In genomic region chr7:72696736-72697135, GRCm38 (mm10) we compare ENCODE assay signal across 13 mouse cellular contexts.
"Had no signal": no experiment of that assay in that cellular context is flagged by ENCODE, and none has a peak within 500 bp of the region (broad histone marks: within the 10 kb centered on the region; RNA-seq: fewer than 3 reads in every experiment).

No protein-coding gene starts in this region.

- H3K9ac ChIP-seq: limb, embryonic 13.5 days; liver, embryonic 14.5 days; midbrain, embryonic 15.5 days; neural tube, embryonic 13.5 days had no signal

- H3K27ac ChIP-seq: layer of hippocampus, adult 2 months; limb, embryonic 13.5 days; liver, embryonic 14.5 days; midbrain, embryonic 10.5 days; midbrain, embryonic 15.5 days; neural tube, embryonic 13.5 days had no signal

- H3K27me3 ChIP-seq: limb, embryonic 13.5 days; midbrain, embryonic 15.5 days; neural tube, embryonic 13.5 days had no signal

- H3K4me3 ChIP-seq: layer of hippocampus, adult 2 months; limb, embryonic 13.5 days; midbrain, embryonic 10.5 days; midbrain, embryonic 15.5 days; neural tube, embryonic 13.5 days had no signal

- H3K9me3 ChIP-seq: midbrain, embryonic 10.5 days; midbrain, embryonic 15.5 days; neural tube, embryonic 13.5 days had no signal

- H3K4me1 ChIP-seq: limb, embryonic 13.5 days; midbrain, embryonic 10.5 days; midbrain, embryonic 15.5 days; neural tube, embryonic 13.5 days had no signal

- H3K4me2 ChIP-seq: limb, embryonic 13.5 days; midbrain, embryonic 15.5 days; neural tube, embryonic 13.5 days had no signal

- H3K36me3 ChIP-seq: limb, embryonic 13.5 days; midbrain, embryonic 10.5 days; midbrain, embryonic 15.5 days; neural tube, embryonic 13.5 days had no signal

- ATAC-seq: midbrain, embryonic 15.5 days had no signal

- DNase-seq: kidney, postnatal 10 days; left cerebral cortex, postnatal 4 days; lung, adult 18-20 months; lung, postnatal 10 days; lung, postnatal 4 days; retina, postnatal 1 day; thymus, postnatal 4 days had no signal
